Mouse (Mus musculus) hindbrain, embryonic 12.5 days (tissue): ENCODE data around the gene Fam217a. TPM values are rescaled to one million over a fixed set of nuclear protein-coding genes. Genes with fewer than 3 reads are reported as not detected.
"Not testable (repeated sequence)": the region's sequence is repeated elsewhere in the genome, so short reads cannot be mapped to it uniquely, and the experiment has no call there.

Experiments used
- ATAC-seq: fragments of 200-750 bp; cut with Nextera tagmentation; 2 replicates; pipeline ENCODE4 v1.8.0; 2017; ENCODE audit warnings: moderate TSS enrichment; ENCODE audit not compliant: low FRiP score
- H3K27ac ChIP-seq: fragments of 300-500 bp; sonication (generic); 2 replicates; pipeline ENCODE4 v1.5.1; 2016; ENCODE audit warnings: mild to moderate bottlenecking
- H3K27me3 ChIP-seq: fragments of 300-500 bp; sonication (generic); 2 replicates; pipeline ENCODE4 v1.6.1; 2016; ENCODE audit warnings: mild to moderate bottlenecking
- H3K36me3 ChIP-seq: fragments of 300-500 bp; sonication (generic); 2 replicates; pipeline ENCODE4 v1.6.1; 2016; ENCODE audit warnings: mild to moderate bottlenecking
- H3K4me1 ChIP-seq: fragments of 300-500 bp; sonication (generic); 2 replicates; pipeline ENCODE4 v1.6.1; 2016
- H3K4me2 ChIP-seq: fragments of 300-500 bp; sonication (generic); replicated peaks from 2 replicates; pipeline ENCODE4 v1.6.1; 2016; ENCODE audit warnings: mild to moderate bottlenecking
- H3K4me3 ChIP-seq: fragments of 300-500 bp; sonication (generic); 2 replicates; pipeline ENCODE4 v1.5.1; 2016; ENCODE audit warnings: mild to moderate bottlenecking
- H3K9ac ChIP-seq: fragments of 300-500 bp; sonication (generic); 2 replicates; pipeline ENCODE4 v1.6.1; 2016; ENCODE audit warnings: mild to moderate bottlenecking, moderate library complexity
- H3K9me3 ChIP-seq: fragments of 300-500 bp; sonication (generic); replicated peaks from 2 replicates; pipeline ENCODE4 v1.6.1; 2016; ENCODE audit warnings: mild to moderate bottlenecking
- WGBS: fragments of 180-500 bp; shearing (Covaris S2); methylation state at CpG from one replicate; pipeline ENCODE4 v1.1.7; 2016; 5-methylcytosine and 5-hydroxymethylcytosine counted together
- polyA plus RNA-seq: library from polyadenylated mRNA; unstranded; fragments of >200 nt; fragmentation: Nextera tagmentation; extraction: Ambion mirVana; gene quantifications from 2 replicates; pipeline ENCODE4 v1.2.1, GENCODE M21; 2016

The Fam217a gene
- polyA plus RNA-seq, 1 experiment from 2014 or later: 1.5 TPM

GRCm38 (mm10) chr13:34864420-34865169 is 59.5 kb downstream of the Fam217a start:
- no peak overlapping the region for H3K4me2 ChIP-seq
- no peaks in the 10 kb centered on the region for H3K36me3 ChIP-seq
- H3K4me3 ChIP-seq: no peak overlapping the region
- H3K9ac ChIP-seq: no peak overlapping the region
- no peaks in the 10 kb centered on the region for H3K9me3 ChIP-seq
- H3K27ac ChIP-seq: no peak overlapping the region
- WGBS: 40% methylated on average over 7 of the region's 7 CpGs
- H3K4me1 ChIP-seq: no peaks in the 10 kb centered on the region
- no peaks in the 10 kb centered on the region for H3K27me3 ChIP-seq
- ATAC-seq: 0 out of 2 replicates have a peak, but pooled peaks have one; percentile 63

- not testable (repeated sequence) for H3K9me3 ChIP-seq, H3K4me1 ChIP-seq, ATAC-seq, H3K9ac ChIP-seq, H3K4me3 ChIP-seq, H3K27ac ChIP-seq, H3K36me3 ChIP-seq, H3K27me3 ChIP-seq, H3K4me2 ChIP-seq
- 66% methylated on average over 5 of the region's 8 CpGs for WGBS
Measured at GRCm38 (mm10) chr13:34861166-34861565, 62.9 kb downstream of the Fam217a start.

Other genes with a start within 250 kb of the Fam217a start
- 0.17 TPM in 1 of 2 replicates, not detected in the other for gene Fam50b, start 189.5 kb downstream of the Fam217a start, polyA plus RNA-seq
- 94.8 and 98.1 TPM in 2 replicates for gene Prpf4b, start 49.0 kb downstream of the Fam217a start, polyA plus RNA-seq
- gene 4933417A18Rik, start 99 bp upstream of the Fam217a start, polyA plus RNA-seq: not detected in 2 replicates
- gene Eci3, start 39.5 kb upstream of the Fam217a start, polyA plus RNA-seq: 0.87 and 1.2 TPM in 2 replicates
- 122 TPM in 2 replicates for gene Eci2, start 102.8 kb upstream of the Fam217a start, polyA plus RNA-seq